Mouse (Mus musculus): ENCODE measurements at regions not wholly inside any gene's neighbourhood (a gene's known extent, or its start where the extent isn't known, plus 50 kb on each side); places are given as distances from the start of the nearest gene placed in this dataset.
"Not testable (repeated sequence)": the region's sequence is repeated elsewhere in the genome, so short reads cannot be mapped to it uniquely, and the experiment has no call there.

DNA sequence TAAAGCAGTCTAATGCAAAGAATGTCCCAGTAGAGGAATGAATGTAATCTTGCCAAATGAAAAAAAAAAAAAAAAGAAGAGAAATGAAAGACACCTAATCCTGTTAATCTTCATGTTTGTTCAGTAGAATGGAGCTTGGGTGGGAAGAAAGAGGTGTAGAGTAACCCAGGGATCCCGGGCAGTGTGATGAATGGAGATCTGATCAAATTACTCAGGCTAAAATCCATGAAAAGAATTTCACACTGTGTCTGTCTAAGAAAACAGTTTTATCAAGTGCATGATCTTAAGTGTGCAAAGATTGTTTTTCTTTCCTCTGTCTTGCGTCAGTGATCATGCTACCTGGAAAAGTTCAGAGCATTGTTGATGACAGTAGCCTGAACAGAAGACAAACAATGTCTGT lies 333.9 kb upstream of the Slc10a2 start:
- Histone ChIP-seq H3K4me2 (ENCODE audit: low read depth, low read length) (no peak overlapping the region), H3K27me3 (ENCODE audit: control insufficient read depth, insufficient read depth, low read length) (no peaks in the 10 kb centered on the region), H3K4me3 (ENCODE audit: low read depth, low read length) (no peak overlapping the region), H3K36me3 (ENCODE audit: control insufficient read depth, insufficient read depth, low read length) (no peaks in the 10 kb centered on the region), H3K27ac (ENCODE audit: low read depth, low read length) (no peak overlapping the region), H3K4me1 (ENCODE audit: control insufficient read depth, insufficient read depth, low read length) (no peaks in the 10 kb centered on the region), H3K9ac (replicated peaks; ENCODE audit: low read depth, low read length) (no peak overlapping the region), H3K9me3 (ENCODE audit: control insufficient read depth, low read length) (peaks cover 2% of the 10 kb centered on the region; the same call in 1 of the 2 replicates)
- ATAC-seq (ENCODE audit: low read depth), result no peak
- WGBS, result 81% methylated on average over 2 of the region's 2 CpGs

DNA sequence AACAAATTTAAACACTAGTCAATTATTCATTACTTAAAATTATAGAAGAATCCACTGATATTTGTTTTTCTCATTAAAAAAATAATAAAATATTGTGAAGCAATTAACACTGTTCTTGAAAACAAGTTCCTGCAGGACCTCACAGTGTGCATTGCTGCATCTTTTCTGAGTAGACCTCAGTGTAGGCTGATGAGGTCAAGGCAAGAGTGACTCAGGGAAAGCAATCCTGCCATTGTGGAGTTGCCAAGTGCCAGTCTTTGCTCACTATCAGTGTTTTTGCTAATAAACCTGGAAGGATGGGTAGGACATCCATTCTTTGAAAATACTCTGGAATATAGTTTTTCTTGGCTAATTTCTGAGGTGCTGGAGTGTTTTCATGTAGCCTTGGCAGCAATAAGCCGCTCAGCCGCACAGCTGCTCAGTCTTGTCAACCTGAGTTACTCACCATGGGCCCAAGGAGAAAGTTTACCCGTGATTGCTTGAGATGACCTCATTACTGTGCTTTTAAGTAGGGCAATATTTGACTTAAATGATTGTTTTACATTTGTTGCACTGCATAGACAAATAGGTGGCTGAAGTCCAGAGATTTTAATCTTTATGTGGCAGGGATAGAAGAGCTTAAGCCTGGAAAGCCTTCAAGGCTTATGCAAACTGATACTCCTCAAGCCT lies 323.3 kb upstream of the Slc10a2 start:
- no peak overlapping the region for H3K4me3 ChIP-seq (ENCODE audit: low read depth, low read length)
- no peak overlapping the region for H3K9ac ChIP-seq (replicated peaks; ENCODE audit: low read depth, low read length)
- 77% methylated on average over 3 of the region's 3 CpGs for WGBS
- no peak overlapping the region for H3K27ac ChIP-seq (ENCODE audit: low read depth, low read length)
- no peaks in the 10 kb centered on the region for H3K9me3 ChIP-seq (ENCODE audit: control insufficient read depth, low read length)
- H3K4me2 ChIP-seq (ENCODE audit: low read depth, low read length), result no peak overlapping the region
- no peaks in the 10 kb centered on the region for H3K4me1 ChIP-seq (ENCODE audit: control insufficient read depth, insufficient read depth, low read length)
- H3K36me3 ChIP-seq (ENCODE audit: control insufficient read depth, insufficient read depth, low read length), result no peaks in the 10 kb centered on the region
- no peaks in the 10 kb centered on the region for H3K27me3 ChIP-seq (ENCODE audit: control insufficient read depth, insufficient read depth, low read length)
- no peak for ATAC-seq (ENCODE audit: low read depth)

GRCm38 (mm10) chr8:5416841-5417240 lies 311.7 kb upstream of the Slc10a2 start:
- H3K4me2 ChIP-seq (ENCODE audit: low read depth, low read length); H3K27ac ChIP-seq (ENCODE audit: low read depth, low read length); H3K36me3 ChIP-seq (ENCODE audit: control insufficient read depth, insufficient read depth, low read length); H3K4me3 ChIP-seq (ENCODE audit: low read depth, low read length); H3K9me3 ChIP-seq (ENCODE audit: control insufficient read depth, low read length); ATAC-seq (ENCODE audit: low read depth); H3K27me3 ChIP-seq (ENCODE audit: control insufficient read depth, insufficient read depth, low read length); H3K9ac ChIP-seq (replicated peaks; ENCODE audit: low read depth, low read length); H3K4me1 ChIP-seq (ENCODE audit: control insufficient read depth, insufficient read depth, low read length): not testable (repeated sequence)
- WGBS, result 52% methylated on average over 2 of the region's 2 CpGs

GRCm38 (mm10) chr8:5384851-5385250 lies 279.7 kb upstream of the Slc10a2 start:
- no peak for ATAC-seq (ENCODE audit: low read depth)
- H3K9ac ChIP-seq (replicated peaks; ENCODE audit: low read depth, low read length), result no peak overlapping the region
- no peaks in the 10 kb centered on the region for H3K4me1 ChIP-seq (ENCODE audit: control insufficient read depth, insufficient read depth, low read length)
- H3K4me3 ChIP-seq (ENCODE audit: low read depth, low read length), result no peak overlapping the region
- no peaks in the 10 kb centered on the region for H3K27me3 ChIP-seq (ENCODE audit: control insufficient read depth, insufficient read depth, low read length)
- no peak overlapping the region for H3K4me2 ChIP-seq (ENCODE audit: low read depth, low read length)
- H3K9me3 ChIP-seq (ENCODE audit: control insufficient read depth, low read length), result no peaks in the 10 kb centered on the region
- H3K27ac ChIP-seq (ENCODE audit: low read depth, low read length), result no peak overlapping the region
- WGBS, result 87% methylated on average over 2 of the region's 2 CpGs
- H3K36me3 ChIP-seq (ENCODE audit: control insufficient read depth, insufficient read depth, low read length), result no peaks in the 10 kb centered on the region

DNA sequence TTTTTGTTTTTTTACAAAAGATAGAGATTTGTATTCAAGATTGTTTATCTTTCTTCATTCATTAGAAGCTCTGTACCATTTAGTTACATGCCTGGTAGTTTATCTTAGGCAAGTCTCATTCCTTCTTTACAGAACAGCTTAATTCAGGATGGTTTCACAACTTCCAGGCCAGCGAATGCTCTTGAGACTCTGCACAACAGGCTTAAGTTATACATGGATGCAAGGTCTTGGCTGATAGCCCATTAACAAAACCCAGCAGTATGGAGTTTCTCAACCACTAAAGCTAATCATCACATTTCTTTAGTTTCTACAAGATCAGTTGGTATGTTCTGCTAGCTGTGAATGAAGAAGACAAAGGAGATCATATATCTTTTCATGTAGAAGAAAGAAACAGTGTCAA lies 272.9 kb upstream of the Slc10a2 start:
- no peaks in the 10 kb centered on the region for H3K9me3 ChIP-seq (ENCODE audit: control insufficient read depth, low read length)
- H3K4me3 ChIP-seq (ENCODE audit: low read depth, low read length), result no peak overlapping the region
- no peak overlapping the region for H3K9ac ChIP-seq (replicated peaks; ENCODE audit: low read depth, low read length)
- H3K27ac ChIP-seq (ENCODE audit: low read depth, low read length), result no peak overlapping the region
- H3K36me3 ChIP-seq (ENCODE audit: control insufficient read depth, insufficient read depth, low read length), result no peaks in the 10 kb centered on the region
- no peaks in the 10 kb centered on the region for H3K4me1 ChIP-seq (ENCODE audit: control insufficient read depth, insufficient read depth, low read length)
- no peak overlapping the region for H3K4me2 ChIP-seq (ENCODE audit: low read depth, low read length)
- WGBS, result 79% methylated on average over 1 of the region's 1 CpGs
- H3K27me3 ChIP-seq (ENCODE audit: control insufficient read depth, insufficient read depth, low read length), result no peaks in the 10 kb centered on the region
- ATAC-seq (ENCODE audit: low read depth), result no peak

- H3K9ac ChIP-seq (replicated peaks; ENCODE audit: low read depth, low read length), result no peak overlapping the region
- no peak for ATAC-seq (ENCODE audit: low read depth)
- H3K9me3 ChIP-seq (ENCODE audit: control insufficient read depth, low read length), result no peaks in the 10 kb centered on the region
- no peaks in the 10 kb centered on the region for H3K4me1 ChIP-seq (ENCODE audit: control insufficient read depth, insufficient read depth, low read length)
- H3K4me3 ChIP-seq (ENCODE audit: low read depth, low read length), result no peak overlapping the region
- no peaks in the 10 kb centered on the region for H3K36me3 ChIP-seq (ENCODE audit: control insufficient read depth, insufficient read depth, low read length)
- no peaks in the 10 kb centered on the region for H3K27me3 ChIP-seq (ENCODE audit: control insufficient read depth, insufficient read depth, low read length)
- H3K27ac ChIP-seq (ENCODE audit: low read depth, low read length), result no peak overlapping the region
- H3K4me2 ChIP-seq (ENCODE audit: low read depth, low read length), result no peak overlapping the region
Measured at GRCm38 (mm10) chr8:5339953-5340352, 234.8 kb upstream of the Slc10a2 start.

GRCm38 (mm10) chr8:5314594-5314993 lies 209.4 kb upstream of the Slc10a2 start:
- 48% methylated on average over 1 of the region's 1 CpGs for WGBS
- Histone ChIP-seq H3K4me2 (ENCODE audit: low read depth, low read length) (no peak overlapping the region), H3K27me3 (ENCODE audit: control insufficient read depth, insufficient read depth, low read length) (no peaks in the 10 kb centered on the region), H3K9ac (replicated peaks; ENCODE audit: low read depth, low read length) (no peak overlapping the region), H3K36me3 (ENCODE audit: control insufficient read depth, insufficient read depth, low read length) (no peaks in the 10 kb centered on the region), H3K27ac (ENCODE audit: low read depth, low read length) (no peak overlapping the region), H3K4me1 (ENCODE audit: control insufficient read depth, insufficient read depth, low read length) (no peaks in the 10 kb centered on the region), H3K9me3 (ENCODE audit: control insufficient read depth, low read length) (no peaks in the 10 kb centered on the region), H3K4me3 (ENCODE audit: low read depth, low read length) (no peak overlapping the region)
- no peak for ATAC-seq (ENCODE audit: low read depth)

- no peaks in the 10 kb centered on the region for H3K36me3 ChIP-seq (ENCODE audit: control insufficient read depth, insufficient read depth, low read length)
- no peak overlapping the region for H3K9ac ChIP-seq (replicated peaks; ENCODE audit: low read depth, low read length)
- no peaks in the 10 kb centered on the region for H3K27me3 ChIP-seq (ENCODE audit: control insufficient read depth, insufficient read depth, low read length)
- H3K4me1 ChIP-seq (ENCODE audit: control insufficient read depth, insufficient read depth, low read length), result no peaks in the 10 kb centered on the region
- no peak for ATAC-seq (ENCODE audit: low read depth)
- no peak overlapping the region for H3K4me3 ChIP-seq (ENCODE audit: low read depth, low read length)
- H3K9me3 ChIP-seq (ENCODE audit: control insufficient read depth, low read length), result no peaks in the 10 kb centered on the region
- H3K27ac ChIP-seq (ENCODE audit: low read depth, low read length), result no peak overlapping the region
- H3K4me2 ChIP-seq (ENCODE audit: low read depth, low read length), result no peak overlapping the region
Measured at GRCm38 (mm10) chr8:5299982-5300381, 194.8 kb upstream of the Slc10a2 start.

DNA sequence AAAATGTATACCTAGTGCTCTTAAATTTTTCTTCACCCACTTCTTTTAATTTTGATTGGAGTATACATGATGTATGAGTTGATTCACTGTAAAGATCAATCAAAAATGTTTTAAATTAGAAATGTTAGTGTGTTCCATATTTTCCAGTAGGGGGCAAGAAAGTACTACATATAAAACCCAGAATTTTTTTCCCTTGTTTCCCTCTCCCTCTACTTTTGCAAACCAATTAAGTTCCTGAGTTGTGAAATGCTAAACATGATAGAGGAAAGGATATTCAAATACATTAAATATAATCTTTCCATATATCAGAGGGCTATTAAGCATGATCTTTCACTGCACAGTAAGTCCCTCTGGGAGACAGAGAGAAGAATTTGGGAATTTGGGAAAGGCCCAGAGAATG lies 192.0 kb upstream of the Slc10a2 start:
- no peaks in the 10 kb centered on the region for H3K4me1 ChIP-seq (ENCODE audit: control insufficient read depth, insufficient read depth, low read length)
- ATAC-seq (ENCODE audit: low read depth), result no peak
- H3K4me3 ChIP-seq (ENCODE audit: low read depth, low read length), result no peak overlapping the region
- H3K9me3 ChIP-seq (ENCODE audit: control insufficient read depth, low read length), result no peaks in the 10 kb centered on the region
- H3K27me3 ChIP-seq (ENCODE audit: control insufficient read depth, insufficient read depth, low read length), result no peaks in the 10 kb centered on the region
- no peaks in the 10 kb centered on the region for H3K36me3 ChIP-seq (ENCODE audit: control insufficient read depth, insufficient read depth, low read length)
- H3K9ac ChIP-seq (replicated peaks; ENCODE audit: low read depth, low read length), result no peak overlapping the region
- no peak overlapping the region for H3K27ac ChIP-seq (ENCODE audit: low read depth, low read length)
- H3K4me2 ChIP-seq (ENCODE audit: low read depth, low read length), result no peak overlapping the region
